Mouse (Mus musculus) G1E (cell line): Measurements from ENCODE around the gene Dusp19. TPM values are rescaled to one million over a fixed set of nuclear protein-coding genes. Genes with fewer than 3 reads are reported as not detected.
A peak's percentile ranks its signal among the peaks of the same experiment; 100 is the strongest.

Source experiments
- ATAC-seq: 2 replicates; pipeline ENCODE4 v1.8.0; 2016; ENCODE audit warnings: mild to moderate bottlenecking; ENCODE audit not compliant: insufficient number of reproducible peaks, poor library complexity, low FRiP score, severe bottlenecking; ENCODE audit errors: extremely low read depth
- DNase-seq: peaks from one replicate; pipeline ENCODE4 v3.0.0; 2012; ENCODE audit warnings: low spot score
- H3K27me3 ChIP-seq: 2 replicates; pipeline ENCODE4 v1.6.1; 2012; ENCODE audit warnings: mild to moderate bottlenecking, low read length, inconsistent platforms; ENCODE audit not compliant: insufficient read depth
- H3K36me3 ChIP-seq: replicated peaks from 2 replicates; pipeline ENCODE3; 2012; ENCODE audit warnings: mild to moderate bottlenecking, inconsistent platforms
- H3K4me1 ChIP-seq: 2 replicates; pipeline ENCODE4 v1.6.1; 2012; ENCODE audit warnings: low read depth, low read length, inconsistent platforms, mixed read lengths; ENCODE audit not compliant: insufficient read depth
- H3K4me3 ChIP-seq: 2 replicates; pipeline ENCODE4 v1.5.1; 2012; ENCODE audit warnings: low read depth, mild to moderate bottlenecking, inconsistent platforms, low read length, moderate library complexity, mixed read lengths
- H3K9me3 ChIP-seq: replicated peaks from 2 replicates; pipeline ENCODE4 v1.6.1; 2012; ENCODE audit warnings: inconsistent platforms
- CTCF ChIP-seq: IDR thresholded peaks from 2 replicates; pipeline ENCODE4 v1.5.1; 2012; ENCODE audit warnings: low read depth, low read length, inconsistent platforms, mixed read lengths
- GATA1 ChIP-seq: IDR thresholded peaks from 2 replicates; pipeline ENCODE4 v1.6.1; 2012; ENCODE audit warnings: borderline replicate concordance, low read length, inconsistent platforms, mixed read lengths
- GATA2 ChIP-seq: IDR thresholded peaks from 2 replicates; pipeline ENCODE4 v1.6.1; 2012; ENCODE audit warnings: low read depth, low read length, inconsistent platforms, borderline replicate concordance
- POLR2AphosphoS5 ChIP-seq: IDR thresholded peaks from 2 replicates; pipeline ENCODE4 v1.6.1; 2012; ENCODE audit warnings: low read depth, low read length, inconsistent platforms; ENCODE audit not compliant: insufficient replicate concordance
- TAL1 ChIP-seq: conservative IDR thresholded peaks from 2 replicates; pipeline ENCODE4 v1.6.1; 2012; ENCODE audit warnings: low read depth, low read length, inconsistent platforms, mixed read lengths
- polyA plus RNA-seq: library from polyadenylated mRNA; stranded (reverse); fragments of >175 nt; gene quantifications from 2 replicates; pipeline ENCODE4 v1.2.3, GENCODE M21; 2012
- total RNA-seq, 2 experiments: library from RNA; stranded (forward) in 1 of 2; stranded (reverse) in 1 of 2; fragments of 200-1000 nt in 1 of 2; fragments of >200 nt in 1 of 2; fragmentation: Nextera tagmentation in 1 of 2; gene quantifications; 2 replicates each; pipeline ENCODE4 v1.2.3; 2014 to 2017

Dusp19 gene
- total and polyA plus RNA-seq, 3 experiments: 1.1 to 27.0 (median 19.3) TPM

- TF ChIP-seq POLR2AphosphoS5: no peak
- TF ChIP-seq CTCF: no peak
- TF ChIP-seq TAL1: no peak
- no peak for TF ChIP-seq GATA2
- no peak for TF ChIP-seq GATA1
- no peak for ATAC-seq
- peak; percentile 19 for DNase-seq
- Histone ChIP-seq H3K4me1 (peaks cover 23% of the 10 kb centered on the region), H3K27me3 (peaks cover 11% of the 10 kb centered on the region), H3K9me3 (no peaks in the 10 kb centered on the region), H3K4me3 (peak overlapping the region; percentile 84), H3K36me3 (peaks cover 5% of the 10 kb centered on the region)
Measured at GRCm38 (mm10) chr2:80580311-80580961, 36.4 kb upstream of the Dusp19 start.

GRCm38 (mm10) chr2:80581043-80581711 lies 35.7 kb upstream of the Dusp19 start, which contains the start of gene Nckap1:
Gene Nckap1 (minus strand): TSS chr2:80581380.
- Histone ChIP-seq H3K27me3 (peaks cover 11% of the 10 kb centered on the region), H3K4me1 (peaks cover 23% of the 10 kb centered on the region), H3K4me3 (peak within 1 kb of the TSS; percentile 84), H3K9me3 (no peaks in the 10 kb centered on the region), H3K36me3 (peaks cover under 1% of the 10 kb centered on the region)
- peak; percentile 73 for ATAC-seq
- TF ChIP-seq CTCF (no peak; the same call in 1 of the 2 replicates), TAL1 (no peak), POLR2AphosphoS5 (no peak), GATA2 (no peak), GATA1 (no peak)
- DNase-seq: peak; percentile 75

- ATAC-seq (no peak), DNase-seq (no peak)
- no peak overlapping the region for H3K4me3 ChIP-seq
- H3K27me3 ChIP-seq: peaks cover 11% of the 10 kb centered on the region
- H3K4me1 ChIP-seq: peaks cover 23% of the 10 kb centered on the region
- H3K9me3 ChIP-seq: no peaks in the 10 kb centered on the region
- H3K36me3 ChIP-seq: no peaks in the 10 kb centered on the region
- TF ChIP-seq GATA1 (no peak), POLR2AphosphoS5 (no peak), TAL1 (no peak), GATA2 (no peak), CTCF (no peak)
Measured at GRCm38 (mm10) chr2:80582356-80582755, 34.5 kb upstream of the Dusp19 start.

GRCm38 (mm10) chr2:80594215-80594918 lies 22.5 kb upstream of the Dusp19 start:
- no peak for TF ChIP-seq GATA2
- TF ChIP-seq CTCF: no peak
- TF ChIP-seq TAL1: no peak
- no peak for TF ChIP-seq GATA1
- no peak for TF ChIP-seq POLR2AphosphoS5
- no peaks in the 10 kb centered on the region for H3K36me3 ChIP-seq
- peaks cover 11% of the 10 kb centered on the region for H3K4me1 ChIP-seq
- no peak overlapping the region for H3K4me3 ChIP-seq
- no peaks in the 10 kb centered on the region for H3K9me3 ChIP-seq
- ATAC-seq (no peak), DNase-seq (no peak)
- H3K27me3 ChIP-seq: no peaks in the 10 kb centered on the region

GRCm38 (mm10) chr2:80596960-80597359 lies 19.9 kb upstream of the Dusp19 start:
- no peak for DNase-seq
- ATAC-seq: peak; percentile 94
- no peaks in the 10 kb centered on the region for H3K36me3 ChIP-seq
- no peak overlapping the region for H3K4me3 ChIP-seq
- no peaks in the 10 kb centered on the region for H3K27me3 ChIP-seq
- no peak for TF ChIP-seq GATA1
- TF ChIP-seq CTCF: no peak
- TF ChIP-seq TAL1: no peak; the same call in 1 of the 2 replicates
- TF ChIP-seq GATA2: no peak
- TF ChIP-seq POLR2AphosphoS5: no peak
- peaks cover 11% of the 10 kb centered on the region for H3K4me1 ChIP-seq
- H3K9me3 ChIP-seq: no peaks in the 10 kb centered on the region

GRCm38 (mm10) chr2:80599850-80600249 lies 17.0 kb upstream of the Dusp19 start:
- no peaks in the 10 kb centered on the region for H3K36me3 ChIP-seq
- H3K9me3 ChIP-seq: no peaks in the 10 kb centered on the region
- H3K4me1 ChIP-seq: peaks cover 11% of the 10 kb centered on the region
- no peak for ATAC-seq
- no peak for DNase-seq
- TF ChIP-seq TAL1: no peak
- TF ChIP-seq GATA1: no peak
- TF ChIP-seq POLR2AphosphoS5: no peak
- no peak for TF ChIP-seq GATA2
- TF ChIP-seq CTCF: no peak
- no peak overlapping the region for H3K4me3 ChIP-seq
- H3K27me3 ChIP-seq: 0 out of 2 replicates have a peak, but pooled peaks cover 3% of the 10 kb centered on the region
